21 mouse cellular contexts compared by ENCODE assay signal in the genomic region with DNA sequence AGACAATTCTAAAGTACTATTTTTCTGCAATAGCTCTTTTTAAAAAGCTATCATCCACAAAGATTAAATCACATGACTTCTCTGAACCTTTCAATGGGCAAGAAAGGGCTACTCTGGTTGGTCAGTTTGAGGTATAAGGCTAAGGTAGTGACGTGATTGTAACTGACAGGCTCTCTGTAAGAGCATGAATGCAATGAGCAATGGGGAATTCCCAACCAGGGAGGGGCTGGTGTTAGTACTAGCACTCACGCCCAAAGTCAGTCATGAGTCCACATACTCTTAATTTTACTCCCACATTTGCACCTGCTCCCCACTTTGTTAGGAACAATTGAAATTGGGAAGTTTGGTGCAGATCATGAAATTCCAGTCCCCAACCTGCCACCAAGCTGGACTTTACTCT.
A peak's percentile ranks its signal among the peaks of the same experiment; 100 is the strongest.
DNase-seq lines count a peak whose midpoint lies in the region; ATAC-seq lines count a peak whose summit lies in the region.
"Had no signal": no experiment of that assay in that cellular context is flagged by ENCODE, and none has a peak within 500 bp of the region (broad histone marks: within the 10 kb centered on the region; RNA-seq: fewer than 3 reads in every experiment).

No protein-coding gene starts in this region.

- no peaks in the 10 kb centered on the region for H3K4me1 ChIP-seq in forebrain, embryonic 14.5 days (ENCODE audit: control insufficient read depth, insufficient read depth, low read length)
- H3K4me1 ChIP-seq: forebrain, embryonic 13.5 days; hindbrain, embryonic 15.5 days had no signal

- peak; percentile 82 for ATAC-seq in CD4-positive, CD25-positive, alpha-beta regulatory T cell, adult 4 months
- ATAC-seq in activated CD4-positive, CD25-positive, alpha-beta regulatory T cell, adult 4 months = peak; percentile 87
- no peak for ATAC-seq in forebrain, embryonic 14.5 days
- ATAC-seq: forebrain, embryonic 13.5 days; Patski had no signal

- H3K27ac ChIP-seq in forebrain, embryonic 14.5 days (ENCODE audit: low read depth, low read length) = no peak overlapping the region
- H3K27ac ChIP-seq: embryonic facial prominence, embryonic 10.5 days; forebrain, embryonic 13.5 days; hindbrain, embryonic 15.5 days had no signal

- H3K4me2 ChIP-seq in forebrain, embryonic 14.5 days (ENCODE audit: low read length) = no peak overlapping the region
- H3K4me2 ChIP-seq: forebrain, embryonic 13.5 days; heart, embryonic 12.5 days; hindbrain, embryonic 15.5 days had no signal

- no peaks in the 10 kb centered on the region for H3K27me3 ChIP-seq in forebrain, embryonic 14.5 days (replicated peaks; ENCODE audit: control insufficient read depth, insufficient read depth, low read length)
- H3K27me3 ChIP-seq: forebrain, embryonic 13.5 days; heart, embryonic 12.5 days; hindbrain, embryonic 15.5 days; Patski had no signal

- peak; percentile 28 for DNase-seq in retina, embryonic 14.5 days (ENCODE audit: low spot score)
- DNase-seq in left cerebral cortex, adult 8-10 months (ENCODE audit: low spot score in 2 of 2) = no peak
- DNase-seq in adrenal gland, postnatal 36 days = no peak
- DNase-seq in heart, postnatal 4 days = no peak
- no peak for DNase-seq in forebrain, embryonic 14.5 days (ENCODE audit: low spot score)
- DNase-seq: adrenal gland, adult 8-10 months; B cell, adult 2 months; cerebellum, adult 11 months; cerebellum, adult 9-10 months; cerebellum, postnatal 36 days; gastrocnemius, adult 2 months; gastrocnemius, postnatal 25 days; kidney, adult 11 months had no signal

- H3K36me3 ChIP-seq in forebrain, embryonic 14.5 days (ENCODE audit: control insufficient read depth, insufficient read depth, low read length) = no peaks in the 10 kb centered on the region
- H3K36me3 ChIP-seq: embryonic facial prominence, embryonic 10.5 days; heart, embryonic 12.5 days; hindbrain, embryonic 15.5 days had no signal

- H3K9ac ChIP-seq in forebrain, embryonic 14.5 days (ENCODE audit: low read length) = no peak overlapping the region
- H3K9ac ChIP-seq: forebrain, embryonic 13.5 days; heart, embryonic 12.5 days; hindbrain, embryonic 15.5 days had no signal

- H3K9me3 ChIP-seq in forebrain, embryonic 14.5 days (replicated peaks; ENCODE audit: control insufficient read depth, low read length) = no peaks in the 10 kb centered on the region
- H3K9me3 ChIP-seq: embryonic facial prominence, embryonic 10.5 days; forebrain, embryonic 13.5 days; G1E; heart, embryonic 12.5 days; hindbrain, embryonic 15.5 days had no signal

- no peak overlapping the region for H3K4me3 ChIP-seq in forebrain, embryonic 14.5 days (ENCODE audit: low read depth, low read length)
- H3K4me3 ChIP-seq: embryonic facial prominence, embryonic 10.5 days; forebrain, embryonic 13.5 days; gastrocnemius, adult 2 months; heart, embryonic 12.5 days; hindbrain, embryonic 15.5 days had no signal

- WGBS in forebrain, embryonic 14.5 days = 82% methylated on average over 2 of the region's 2 CpGs
